ENCODE assay signal across 20 mouse cellular contexts in genomic region chr13:102716973-102717372, GRCm38 (mm10).
"Had no signal": no experiment of that assay in that cellular context is flagged by ENCODE, and none has a peak within 500 bp of the region (broad histone marks: within the 10 kb centered on the region; RNA-seq: fewer than 3 reads in every experiment).

No protein-coding gene starts in this region.

- H3K4me3 ChIP-seq: limb, embryonic 10.5 days; limb, embryonic 13.5 days; neural tube, embryonic 12.5 days; neural tube, embryonic 15.5 days had no signal

- ATAC-seq: intestine, postnatal 0 days; liver, postnatal 0 days; lung, postnatal 0 days had no signal

- DNase-seq: kidney, adult 8-10 months; kidney, postnatal 25 days; liver; liver, postnatal 0 days; lung, embryonic 14.5 days; midbrain, embryonic 14.5 days; retina, postnatal 1 day; right cerebral cortex, postnatal 25 days; spleen, adult 18-20 months; thymus, adult 18-20 months; thymus, postnatal 36 days had no signal

- H3K4me1 ChIP-seq: limb, embryonic 10.5 days; limb, embryonic 13.5 days; neural tube, embryonic 12.5 days; neural tube, embryonic 15.5 days had no signal

- H3K4me2 ChIP-seq: limb, embryonic 13.5 days; lung, embryonic 14.5 days; midbrain, embryonic 11.5 days; neural tube, embryonic 12.5 days; neural tube, embryonic 15.5 days had no signal

- H3K36me3 ChIP-seq: limb, embryonic 10.5 days; limb, embryonic 13.5 days; neural tube, embryonic 12.5 days; neural tube, embryonic 15.5 days had no signal

- H3K9ac ChIP-seq: limb, embryonic 13.5 days; liver, embryonic 14.5 days; liver, postnatal 0 days; lung, embryonic 14.5 days; neural tube, embryonic 12.5 days; neural tube, embryonic 15.5 days had no signal

- H3K9me3 ChIP-seq: limb, embryonic 10.5 days; limb, embryonic 13.5 days; neural tube, embryonic 12.5 days; neural tube, embryonic 15.5 days had no signal

- H3K27me3 ChIP-seq: limb, embryonic 13.5 days; neural tube, embryonic 12.5 days; neural tube, embryonic 15.5 days had no signal

- H3K27ac ChIP-seq: limb, embryonic 10.5 days; limb, embryonic 13.5 days; liver, embryonic 14.5 days; macrophage; neural tube, embryonic 12.5 days; neural tube, embryonic 15.5 days had no signal
